Mouse (Mus musculus): ENCODE measurements at regions not wholly inside any gene's neighbourhood (a gene's known extent, or its start where the extent isn't known, plus 50 kb on each side); places are given as distances from the start of the nearest gene placed in this dataset.
A peak's percentile ranks its signal among the peaks of the same experiment; 100 is the strongest.

DNA sequence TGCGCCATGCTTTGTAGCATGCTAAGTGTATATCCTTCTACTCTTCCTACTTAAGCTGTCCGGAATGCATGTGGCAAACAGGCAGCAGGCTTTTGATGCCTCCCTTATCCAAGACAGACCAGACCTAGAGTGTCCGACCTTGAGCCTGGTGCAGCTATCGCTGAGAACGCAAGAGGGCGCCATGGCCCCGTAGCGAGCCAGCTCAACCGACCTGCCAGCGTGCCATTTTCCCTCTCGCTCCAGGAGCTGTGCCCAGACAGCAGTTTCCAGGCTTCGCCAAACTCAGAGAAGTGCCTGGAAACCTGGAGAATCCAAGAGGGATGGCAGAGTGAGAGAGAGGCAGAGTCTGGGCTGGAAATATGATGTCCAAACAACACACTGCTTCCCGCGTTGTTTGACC is 155.8 kb upstream of the Gm12830 start:
- peak; percentile 90 for DNase-seq

DNA sequence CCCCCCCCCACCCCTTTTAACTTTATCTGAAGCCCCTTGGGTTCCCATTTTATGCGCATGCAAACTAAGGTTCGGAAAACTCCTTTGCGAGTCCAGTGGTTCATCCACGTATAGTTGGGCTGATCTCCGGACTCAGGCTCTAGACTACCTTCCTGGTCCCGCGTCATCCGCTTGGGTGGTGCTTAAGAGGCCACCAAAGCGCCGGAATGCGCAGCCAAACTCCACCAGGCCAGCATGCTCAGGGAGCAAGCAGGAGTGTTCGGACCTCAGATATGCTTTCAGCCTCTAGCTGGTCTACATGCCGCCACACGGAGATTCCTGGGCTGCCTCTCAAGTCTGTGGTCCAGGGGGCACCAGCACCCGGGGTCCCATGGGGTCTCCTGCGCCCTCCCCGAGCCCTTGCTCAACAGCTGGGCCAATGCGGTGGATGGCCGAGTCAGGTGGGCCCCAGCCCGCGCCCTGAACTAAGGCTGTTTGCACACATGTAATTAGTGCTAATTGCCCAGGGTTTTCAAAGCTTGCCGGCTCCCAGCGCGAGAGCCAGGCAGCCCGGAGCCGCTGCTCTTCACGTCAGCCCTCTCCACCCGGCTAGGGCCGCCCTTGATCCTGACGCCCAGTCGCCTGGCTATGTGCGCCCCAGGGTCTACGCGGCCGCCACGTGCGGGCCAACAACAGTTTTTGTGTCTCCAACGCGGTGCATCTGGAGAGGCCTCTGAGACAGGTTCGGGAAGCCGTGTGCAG is 155.1 kb upstream of the Gm12830 start:
- no peak for DNase-seq

DNA sequence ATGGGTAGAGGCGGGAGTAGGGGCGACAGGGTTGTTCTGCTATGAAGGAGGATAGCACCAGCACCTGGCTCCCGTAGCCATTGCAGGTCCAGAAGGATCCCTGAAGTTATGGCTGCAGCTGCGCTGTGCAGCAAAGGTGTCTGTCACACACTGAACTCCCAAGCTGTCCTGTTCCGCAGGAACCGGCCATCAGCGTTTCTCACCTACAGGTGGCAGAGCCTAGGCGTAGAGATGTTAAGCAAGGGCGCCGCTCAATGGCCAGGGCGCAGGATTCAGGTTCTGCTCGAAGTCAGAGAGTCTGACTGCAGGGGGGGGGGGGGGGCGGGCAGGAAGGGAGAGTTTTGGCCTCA is 154.6 kb upstream of the Gm12830 start:
- DNase-seq: no peak

DNA sequence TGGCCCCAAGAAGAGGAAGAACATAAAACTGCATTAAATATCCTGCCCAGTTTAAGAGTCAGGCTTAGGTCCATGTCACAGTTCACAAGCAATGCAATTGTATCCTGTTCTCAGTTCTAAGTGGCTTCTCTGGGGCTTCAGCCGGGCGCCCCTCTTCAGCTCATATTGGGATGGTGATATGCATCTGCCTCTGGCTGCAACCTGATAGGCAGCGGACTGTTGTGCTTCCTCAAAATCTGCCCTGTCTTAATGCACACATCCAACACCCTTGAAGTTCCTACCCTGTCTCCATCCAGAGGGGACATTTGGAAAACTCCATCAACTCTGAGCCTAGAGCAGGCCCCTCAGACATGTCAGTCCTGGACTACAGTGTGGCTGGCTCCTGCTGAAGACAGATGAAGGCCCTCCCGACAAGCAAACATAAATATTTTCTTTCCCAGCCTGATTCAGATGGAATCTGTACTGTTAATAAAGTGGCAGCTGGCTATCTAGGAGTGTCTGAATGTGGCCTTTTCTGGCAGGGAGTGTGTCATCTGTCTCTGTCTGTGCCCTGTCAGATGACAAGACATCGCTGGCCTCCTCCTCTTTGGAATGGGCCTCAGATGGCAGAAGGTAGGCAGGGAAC is 149.3 kb upstream of the Gm12830 start:
- no peak for DNase-seq

DNA sequence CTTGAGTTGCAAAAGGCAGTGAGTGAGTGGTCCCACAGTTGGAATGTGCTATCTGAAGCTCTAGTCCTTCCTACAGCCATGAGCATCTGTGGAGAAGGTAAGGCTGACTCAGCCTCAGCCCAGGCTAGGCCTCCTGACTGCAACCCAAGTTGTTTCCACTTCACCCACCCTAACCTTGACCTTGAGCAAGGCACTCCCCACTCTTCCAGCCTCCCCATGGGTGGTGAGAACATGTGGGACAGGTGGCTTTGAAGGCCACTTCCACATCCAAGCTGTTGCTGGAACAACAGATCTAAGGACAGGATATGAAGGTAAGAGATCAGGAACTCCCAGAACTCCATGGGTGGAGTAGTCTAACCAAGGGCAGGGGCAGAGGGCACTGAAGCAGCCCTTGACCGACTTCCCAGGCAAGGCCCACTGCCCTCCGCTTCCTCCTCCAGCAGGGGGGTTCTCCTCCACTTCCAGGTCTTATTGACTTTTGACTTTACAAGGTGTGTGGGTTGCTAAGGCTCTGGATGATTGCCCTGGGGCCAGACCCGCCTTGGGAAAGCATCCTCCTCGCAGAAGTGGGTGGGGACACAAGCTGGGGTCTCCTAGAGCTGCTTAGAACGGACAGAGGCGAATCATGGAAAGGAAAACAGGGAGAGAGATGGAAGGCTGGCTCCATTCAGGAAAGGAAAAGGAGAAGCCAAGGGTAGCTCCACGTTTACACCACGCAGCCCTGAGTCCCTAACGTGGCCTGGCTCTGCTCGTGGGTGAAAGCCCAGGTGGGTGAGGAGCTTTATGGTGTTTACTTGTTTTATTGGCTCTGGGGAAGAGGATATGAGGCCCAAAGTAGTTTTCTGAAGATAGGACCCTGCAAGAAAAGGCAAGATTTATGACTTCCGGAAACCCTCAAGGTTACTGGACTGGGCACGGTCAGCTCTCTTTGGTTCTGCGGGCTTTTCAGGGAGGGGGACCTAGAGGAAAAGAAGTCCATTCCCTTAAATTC is 144.3 kb upstream of the Gm12830 start:
- DNase-seq: no peak

DNA sequence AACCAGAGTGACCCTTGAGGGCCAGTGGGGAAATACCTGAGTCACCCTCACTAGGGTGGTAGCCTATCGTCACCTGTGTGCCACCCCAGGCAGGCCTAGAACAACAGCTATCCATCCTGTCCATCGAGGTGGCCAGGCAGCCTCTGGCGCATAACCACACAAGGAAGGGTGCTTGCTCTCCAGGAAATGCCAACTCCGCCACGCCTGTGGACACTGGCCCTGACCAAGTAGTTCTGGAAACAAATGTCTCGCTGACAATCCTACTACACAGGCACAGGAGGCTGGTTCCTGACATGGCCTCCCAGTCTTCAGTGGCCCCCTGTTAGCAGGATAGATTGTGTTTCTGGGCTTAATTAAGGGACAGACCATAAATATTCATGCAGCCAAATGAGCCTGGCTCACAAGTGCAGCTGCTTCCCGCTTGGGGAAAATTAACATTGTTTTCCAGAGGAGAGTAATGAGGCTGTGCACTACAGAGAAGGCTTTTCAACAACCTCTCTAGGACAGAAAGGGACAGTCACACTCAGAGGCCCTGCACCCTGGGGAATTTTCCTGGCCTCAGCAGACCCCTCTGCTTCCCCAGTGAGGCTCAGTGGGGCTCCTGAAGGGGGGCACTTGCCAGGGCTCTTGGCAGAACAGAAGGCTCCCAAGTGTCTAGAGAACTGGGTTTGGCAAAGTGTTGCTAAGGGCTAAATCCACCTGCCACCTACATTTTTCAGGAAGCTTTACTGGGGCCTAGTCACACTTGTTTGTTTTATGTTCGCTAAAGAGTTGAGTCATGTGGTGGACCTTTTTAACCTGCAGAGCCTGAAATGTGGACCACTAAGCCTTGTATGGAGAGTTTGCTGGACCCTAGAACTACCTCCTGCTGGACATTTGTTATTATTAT is 143.2 kb upstream of the Gm12830 start:
- DNase-seq: no peak

DNA sequence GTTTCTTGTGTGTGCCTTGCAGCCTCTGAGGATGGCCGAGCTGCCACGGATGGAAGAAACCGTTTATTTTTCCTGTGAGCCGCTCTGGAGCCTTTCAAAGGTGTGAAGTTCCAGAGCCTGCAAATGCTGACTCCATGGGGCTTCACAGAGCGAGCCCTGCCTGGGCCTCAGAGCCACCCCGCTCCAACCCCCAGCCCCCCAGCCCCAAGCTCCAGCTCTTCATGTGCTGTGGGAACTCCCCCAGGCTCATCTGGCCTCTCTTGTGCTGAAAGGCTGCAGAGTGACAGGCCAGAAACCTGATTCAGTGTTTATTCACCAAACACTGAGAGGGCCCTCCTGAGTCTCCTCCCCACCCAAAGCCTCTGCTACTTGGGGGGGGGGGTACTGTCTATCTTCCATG is 141.2 kb upstream of the Gm12830 start:
- DNase-seq: no peak

DNA sequence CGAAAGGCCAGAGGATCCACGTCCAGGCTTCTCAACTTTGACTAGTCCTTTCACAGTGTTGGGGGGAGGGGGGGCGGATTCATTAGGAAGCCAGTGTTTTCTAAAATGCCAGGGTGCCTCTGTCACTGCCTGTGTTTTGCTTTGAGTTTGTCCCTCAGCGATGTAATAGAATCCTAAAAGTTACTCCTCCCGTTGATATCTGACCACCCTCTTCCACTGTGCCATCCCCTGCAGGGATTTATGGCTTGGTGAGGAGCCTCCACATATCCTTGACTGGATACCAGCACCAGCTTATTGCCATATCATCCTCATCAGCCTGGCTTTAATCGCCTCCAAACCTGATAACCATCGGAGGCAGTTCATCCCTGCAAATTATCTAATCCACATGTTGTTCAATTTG is 138.6 kb upstream of the Gm12830 start:
- DNase-seq: no peak

DNA sequence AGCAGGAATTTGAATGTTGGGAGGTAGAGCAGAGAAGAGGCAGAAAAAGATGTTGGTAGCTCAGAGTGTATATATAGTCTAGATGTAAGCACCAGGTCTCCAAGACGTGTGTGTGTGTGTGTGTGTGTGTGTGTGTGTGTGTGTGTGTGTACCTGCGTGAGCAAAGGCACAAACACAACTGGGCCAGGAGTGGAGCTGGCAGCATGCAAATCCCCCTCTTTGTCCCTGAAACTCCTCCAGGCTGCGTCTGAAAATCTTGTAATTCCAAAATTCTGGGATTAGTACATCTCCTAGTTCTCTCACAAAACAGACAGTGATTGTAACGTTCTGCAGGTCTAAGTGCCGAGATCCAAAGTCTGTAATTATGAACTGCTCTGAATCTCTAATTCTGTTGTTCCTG is 137.8 kb upstream of the Gm12830 start:
- DNase-seq: no peak

DNA sequence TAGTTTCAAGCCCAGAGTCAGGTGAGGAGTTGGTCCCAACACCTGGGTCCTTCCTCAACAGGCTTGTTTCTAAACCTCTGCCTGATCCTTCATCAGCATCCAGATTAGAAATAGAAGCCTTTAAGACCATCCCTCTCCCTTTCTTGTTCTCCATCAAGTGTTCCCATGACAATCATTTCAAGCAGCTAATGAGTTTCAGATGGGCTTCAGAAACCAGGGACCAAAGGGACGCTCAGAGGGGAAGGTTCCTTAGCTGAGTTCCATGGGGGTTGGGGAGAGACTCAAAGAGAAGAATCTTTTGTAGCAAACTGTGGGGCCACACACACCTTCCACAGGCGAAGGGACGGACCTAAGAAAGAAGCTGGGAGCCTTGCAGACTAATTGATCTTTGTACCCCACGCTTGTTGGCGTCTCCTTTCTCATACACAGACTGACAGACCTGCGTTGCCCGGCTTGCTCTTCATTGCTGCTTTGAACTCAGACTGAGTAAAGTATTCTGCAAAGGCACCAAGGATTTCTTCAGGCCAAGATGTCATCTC is 136.6 kb upstream of the Gm12830 start:
- DNase-seq: no peak

DNA sequence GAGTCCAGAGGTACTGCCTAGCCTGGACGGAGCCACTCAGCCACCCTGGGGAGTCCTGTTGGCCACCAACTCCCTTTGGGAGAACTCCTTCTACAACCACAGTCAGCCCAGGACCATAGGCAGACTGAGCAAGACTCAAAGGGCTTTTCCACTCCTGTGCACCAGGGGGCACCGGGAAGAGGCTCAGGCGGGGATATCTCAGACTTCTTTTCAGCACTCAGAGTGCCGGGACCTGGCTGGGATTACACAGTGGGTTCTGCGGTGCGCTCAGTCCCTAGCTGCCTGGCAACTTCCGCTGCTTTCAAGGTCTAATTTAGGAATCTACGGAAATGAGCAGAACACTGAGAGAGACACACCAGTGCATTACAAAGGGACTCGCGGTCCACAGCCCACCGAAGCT is 136.1 kb upstream of the Gm12830 start:
- DNase-seq: peak; percentile 55

DNA sequence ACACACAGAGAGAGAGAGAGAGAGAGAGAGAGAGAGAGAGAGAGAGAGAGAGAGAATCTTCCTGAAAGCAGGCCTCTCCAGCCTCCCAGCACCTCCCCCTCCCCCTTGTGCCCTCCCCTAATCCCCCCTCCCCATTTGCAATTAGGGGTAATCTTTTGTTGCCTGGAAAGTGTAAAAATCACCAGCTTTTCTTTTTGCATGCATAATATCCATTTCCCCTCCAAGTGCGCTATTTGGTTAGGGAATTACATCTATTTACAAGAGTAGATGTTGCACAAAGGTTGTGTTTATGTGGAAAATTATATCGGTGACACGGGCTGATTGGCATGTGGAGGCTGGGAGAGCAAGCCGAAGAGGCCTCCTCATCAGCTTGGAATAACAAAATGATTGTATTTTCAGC is 135.4 kb upstream of the Gm12830 start:
- DNase-seq: no peak

DNA sequence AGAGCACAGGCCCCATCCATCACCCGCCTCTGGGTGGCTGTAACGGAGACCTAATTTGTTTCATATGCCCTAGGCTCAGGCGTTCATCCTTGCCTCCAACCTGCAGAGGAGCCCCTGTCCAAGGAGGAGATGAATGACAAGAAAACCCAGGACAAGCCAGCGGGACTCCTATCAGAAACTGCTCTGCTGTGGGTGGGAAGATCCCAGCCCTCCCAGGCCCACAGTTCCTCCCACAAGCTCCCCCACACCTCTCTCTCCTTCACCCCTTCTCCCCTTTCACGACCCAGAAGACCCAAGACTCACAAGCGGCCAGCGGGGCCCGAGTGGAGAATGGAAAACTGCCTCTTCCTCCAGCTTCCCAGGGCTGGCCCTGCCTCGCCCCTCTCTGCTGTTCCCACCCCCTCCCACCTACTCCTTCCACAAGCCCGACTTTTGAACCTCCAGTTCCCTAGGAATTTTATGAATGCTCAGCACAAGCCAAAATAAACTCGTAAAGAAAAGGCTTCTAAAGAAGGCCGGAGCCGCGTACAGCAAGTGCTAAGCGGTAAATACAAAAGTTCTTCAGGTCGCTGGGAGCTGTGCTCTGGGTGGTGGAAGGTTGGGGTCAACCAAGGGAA is 133.1 kb upstream of the Gm12830 start:
- DNase-seq: peak; percentile 74

DNA sequence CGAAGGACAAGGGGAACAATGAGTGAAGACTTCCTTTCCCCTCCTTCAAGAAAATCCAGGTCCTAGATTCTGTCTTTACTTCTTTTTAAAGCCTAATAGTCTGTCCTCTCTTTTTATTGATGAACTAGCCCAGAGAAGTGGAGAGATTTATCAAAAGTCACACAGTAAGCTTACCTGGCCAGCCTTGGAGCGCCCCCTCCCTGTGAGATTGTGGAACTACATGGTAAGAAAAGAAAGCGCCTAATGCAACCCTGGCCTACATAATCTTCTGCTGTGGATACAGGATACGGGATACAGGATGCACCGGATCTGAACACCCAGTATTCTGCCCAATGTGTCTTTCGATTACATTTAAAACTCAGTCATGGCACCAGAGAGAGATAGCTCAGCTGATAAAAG is 132.6 kb upstream of the Gm12830 start:
- no peak for DNase-seq

DNA sequence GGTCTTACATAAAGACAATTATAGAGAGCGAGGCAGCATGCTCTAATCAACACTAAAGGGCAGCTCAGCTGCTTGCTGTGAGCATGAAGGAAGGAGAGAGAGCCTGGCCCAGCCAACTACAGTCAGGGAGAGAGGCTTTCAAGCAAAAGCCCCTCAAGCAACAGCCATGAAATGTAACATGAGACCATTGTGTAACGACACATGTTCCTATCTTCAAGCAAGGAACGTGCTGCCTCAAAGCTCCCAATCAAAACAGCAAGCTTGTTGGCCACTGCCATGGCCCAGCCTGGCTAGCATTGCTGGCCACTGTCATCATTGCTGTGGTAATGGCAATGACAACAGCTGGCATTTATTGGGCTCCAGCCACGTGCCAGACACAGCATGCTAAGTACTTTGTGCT is 115.9 kb upstream of the Gm12830 start:
- no peak for DNase-seq

DNA sequence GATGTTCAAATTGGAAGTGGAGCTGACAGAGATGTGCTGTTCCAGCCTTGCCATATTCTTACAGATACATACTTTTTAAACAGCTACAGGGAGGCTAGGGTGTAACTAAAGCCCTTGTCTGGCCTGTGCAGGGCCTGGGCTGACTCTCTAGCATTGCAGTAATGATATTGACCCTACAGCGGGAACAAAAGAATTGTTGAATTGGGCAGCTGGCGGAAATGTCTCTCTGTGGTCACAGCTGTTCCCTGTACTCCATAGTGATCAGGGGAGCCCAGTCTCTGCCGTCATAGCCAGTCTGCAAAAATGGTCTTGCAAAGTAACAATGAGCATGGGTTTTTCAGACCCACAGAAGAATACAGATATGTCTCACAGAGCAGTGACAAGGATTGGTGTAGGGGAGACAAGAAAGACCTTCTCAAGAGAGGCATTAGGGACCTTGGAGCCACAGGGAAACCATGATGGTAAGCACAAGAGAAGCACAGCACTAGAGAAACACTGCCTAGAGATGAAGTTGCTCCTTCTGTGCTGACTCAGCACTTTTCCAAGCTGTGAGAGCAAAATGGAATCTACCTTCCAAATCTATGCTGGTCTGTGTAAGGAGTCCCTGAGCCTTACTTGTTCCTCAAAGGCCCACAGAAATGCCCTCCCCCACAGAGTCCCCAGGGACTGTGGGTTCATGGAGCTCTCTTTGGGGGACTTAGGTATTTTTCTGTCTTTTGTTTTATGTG is 111.2 kb upstream of the Gm12830 start:
- no peak for DNase-seq

DNA sequence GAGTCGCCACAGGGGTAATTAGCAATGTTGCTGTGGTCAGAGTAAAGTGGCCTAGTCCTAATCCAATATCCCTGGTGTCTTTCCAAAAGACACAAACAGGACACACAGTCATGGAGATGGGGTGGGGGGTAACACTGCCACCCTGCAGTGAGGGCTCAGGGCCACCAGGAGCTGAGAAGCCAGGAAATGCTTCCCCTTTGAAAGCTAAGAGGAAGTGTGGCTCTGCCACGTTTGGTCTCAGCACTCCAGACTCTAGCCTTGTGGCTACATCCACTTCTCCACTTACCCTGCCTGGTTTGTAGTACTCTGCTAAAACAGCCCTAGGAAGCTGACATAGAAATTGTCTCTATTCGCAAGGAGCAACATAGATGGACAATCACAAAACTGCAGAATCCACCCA is 110.4 kb upstream of the Gm12830 start:
- no peak for DNase-seq

DNA sequence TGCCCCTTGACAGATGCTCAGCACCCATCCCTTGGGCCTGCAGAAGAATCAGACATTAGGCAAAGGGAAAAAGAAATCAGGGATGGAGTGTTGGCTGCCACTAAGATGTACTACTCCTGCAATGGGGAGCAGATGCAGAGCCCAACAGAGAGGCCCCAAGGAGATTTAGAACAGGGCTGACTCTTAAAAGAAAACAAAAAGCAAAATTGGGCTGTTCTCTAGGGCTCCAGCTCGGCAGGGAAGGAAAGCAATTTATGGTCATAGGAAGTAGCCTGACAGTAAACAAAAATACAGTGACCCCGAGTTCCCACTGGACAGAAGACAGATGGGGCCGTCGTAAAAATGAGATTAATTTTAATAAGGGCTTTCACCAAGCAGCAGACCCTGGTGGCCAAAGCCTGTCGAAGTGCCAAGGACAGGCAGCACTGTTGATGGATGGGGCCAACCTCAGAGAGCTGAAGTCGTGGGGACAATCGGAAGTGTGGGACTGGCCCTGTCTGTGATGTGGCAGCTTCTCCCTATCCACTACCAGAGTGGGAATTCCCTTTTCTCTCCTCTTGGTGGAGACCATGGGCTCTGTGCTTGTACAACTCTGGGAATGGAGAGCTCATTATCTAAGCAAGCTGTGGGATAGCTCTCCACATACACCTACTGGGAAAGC is 109.4 kb upstream of the Gm12830 start:
- peak; percentile 86 for DNase-seq

DNA sequence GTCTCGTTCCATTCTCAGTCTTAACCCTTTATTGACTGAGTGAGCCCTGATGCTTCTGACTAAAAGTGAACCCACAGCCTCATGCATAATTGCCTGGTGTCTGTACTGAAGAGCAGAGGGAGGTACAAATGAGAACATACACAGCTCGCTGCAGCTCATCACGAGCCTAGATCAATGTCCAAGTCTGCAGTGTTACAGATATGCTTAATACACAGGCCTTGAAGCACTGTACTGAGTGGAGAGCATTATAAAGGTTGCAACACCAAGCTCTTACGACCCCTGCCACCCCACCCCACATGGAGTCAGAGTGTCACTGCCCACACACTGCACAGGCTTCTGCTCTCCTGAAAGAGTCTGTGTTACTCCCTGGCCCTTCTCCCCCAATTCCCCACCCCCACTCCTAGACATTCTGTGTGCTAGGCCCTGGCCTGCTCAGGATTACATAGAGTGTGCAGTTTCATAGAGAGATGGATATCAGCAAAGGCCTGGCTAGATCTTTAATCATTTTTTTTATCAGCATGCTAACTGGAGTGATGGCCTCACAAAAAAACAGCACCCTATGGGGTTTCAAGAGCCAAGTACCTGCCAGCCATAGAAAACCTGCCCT is 108.5 kb upstream of the Gm12830 start:
- DNase-seq: no peak

DNA sequence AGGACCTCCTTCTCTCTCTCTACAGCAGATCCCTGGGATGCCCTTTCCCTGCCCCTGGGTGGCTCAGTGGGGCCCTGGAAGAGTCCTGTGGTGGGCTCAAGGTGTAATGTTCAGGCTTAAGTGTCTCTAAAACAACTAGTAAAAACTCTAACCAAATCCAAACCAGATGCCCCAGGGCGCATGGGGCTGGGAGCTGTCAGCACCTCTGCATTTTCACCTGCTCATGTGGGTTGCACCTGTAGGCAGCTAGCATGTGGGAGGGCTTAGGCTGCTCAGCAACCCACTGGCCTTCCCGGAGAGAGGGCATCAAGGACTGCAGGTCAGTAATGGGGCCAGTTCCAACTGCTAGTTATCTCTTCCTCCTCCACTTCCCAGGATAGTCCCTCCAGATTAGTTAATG is 104.8 kb upstream of the Gm12830 start:
- DNase-seq: no peak
